Mouse (Mus musculus) layer of hippocampus, adult 8-10 months (tissue): ENCODE data around the gene Ankfn1. TPM values are rescaled to one million over a fixed set of nuclear protein-coding genes. Genes with fewer than 3 reads are reported as not detected.

Experiments used
- DNase-seq, 2 experiments: peaks; one replicate each; pipeline ENCODE4 v3.0.0; 2022; ENCODE audit warnings: low spot score in 2 of 2
- total RNA-seq, 4 experiments: library from RNA; stranded (reverse); gene quantifications; 2 replicates each; pipeline ENCODE4 v1.2.4; 2022

Ankfn1 gene
- total RNA-seq, 4 experiments from 2014 or later: 0.85 to 2.6 (median 1.5) TPM

- no peak for DNase-seq
These were observed 100.5 kb downstream of the Ankfn1 start for GRCm38 (mm10) chr11:89676922-89677321.

GRCm38 (mm10) chr11:89673916-89674507 is 103.4 kb downstream of the Ankfn1 start:
- no peak for DNase-seq

GRCm38 (mm10) chr11:89672510-89673085 is 104.9 kb downstream of the Ankfn1 start:
- no peak for DNase-seq

- no peak for DNase-seq
These were observed 112.1 kb downstream of the Ankfn1 start for GRCm38 (mm10) chr11:89665170-89665880.

- no peak for DNase-seq
These were observed 118.4 kb downstream of the Ankfn1 start for GRCm38 (mm10) chr11:89659048-89659447.

- no peak for DNase-seq
These were observed 120.9 kb downstream of the Ankfn1 start for GRCm38 (mm10) chr11:89656556-89656955.

- no peak for DNase-seq
These were observed 141.7 kb downstream of the Ankfn1 start for GRCm38 (mm10) chr11:89635740-89636139.

GRCm38 (mm10) chr11:89631315-89631714 is 146.1 kb downstream of the Ankfn1 start:
- DNase-seq: no peak

- DNase-seq: no peak
These were observed 148.9 kb downstream of the Ankfn1 start for GRCm38 (mm10) chr11:89628562-89628961.

GRCm38 (mm10) chr11:89627232-89627631 is 150.2 kb downstream of the Ankfn1 start:
- no peak for DNase-seq

GRCm38 (mm10) chr11:89623698-89624445 is 153.6 kb downstream of the Ankfn1 start:
- no peak for DNase-seq

- no peak for DNase-seq
These were observed 157.5 kb downstream of the Ankfn1 start for GRCm38 (mm10) chr11:89619955-89620354.

- peak; percentile 11 to 23 for DNase-seq
These were observed 161.6 kb downstream of the Ankfn1 start for GRCm38 (mm10) chr11:89615806-89616205.

- no peak for DNase-seq
These were observed 165.9 kb downstream of the Ankfn1 start for GRCm38 (mm10) chr11:89611596-89611995.

GRCm38 (mm10) chr11:89608071-89608470 is 169.4 kb downstream of the Ankfn1 start:
- no peak for DNase-seq

GRCm38 (mm10) chr11:89607270-89607669 is 170.2 kb downstream of the Ankfn1 start:
- no peak for DNase-seq

- DNase-seq: no peak
These were observed 171.1 kb downstream of the Ankfn1 start for GRCm38 (mm10) chr11:89606346-89606745.

GRCm38 (mm10) chr11:89602966-89603365 is 174.5 kb downstream of the Ankfn1 start:
- DNase-seq: no peak

- no peak for DNase-seq
These were observed 176.4 kb downstream of the Ankfn1 start for GRCm38 (mm10) chr11:89600921-89601515.

GRCm38 (mm10) chr11:89590273-89590874 is 187.1 kb downstream of the Ankfn1 start:
- DNase-seq: no peak

GRCm38 (mm10) chr11:89586341-89586740 is 191.1 kb downstream of the Ankfn1 start:
- no peak for DNase-seq
